Mouse (Mus musculus) cerebellum, postnatal 4 days (tissue): Measurements from ENCODE around the gene Hephl1.

Experiments
- DNase-seq, 2 experiments: peaks; one replicate each; pipeline ENCODE4 v3.0.0; 2022; ENCODE audit warnings: low spot score in 2 of 2, mixed read lengths in 1 of 2

The Hephl1 gene

GRCm38 (mm10) chr9:15060026-15060425 lies 51.9 kb downstream of the Hephl1 start:
- no peak for DNase-seq

GRCm38 (mm10) chr9:15045740-15046139 lies 66.2 kb downstream of the Hephl1 start:
- DNase-seq: no peak

- DNase-seq: peak; percentile 36 to 73
Observed at GRCm38 (mm10) chr9:15045084-15045669, 66.7 kb downstream of the Hephl1 start, which contains the start of gene Panx1. Panx1 (minus strand) TSS chr9:15045478.

GRCm38 (mm10) chr9:15044391-15045083 lies 67.4 kb downstream of the Hephl1 start:
- no peak for DNase-seq

GRCm38 (mm10) chr9:15041556-15041955 lies 70.4 kb downstream of the Hephl1 start:
- DNase-seq: no peak

GRCm38 (mm10) chr9:15039848-15040247 lies 72.1 kb downstream of the Hephl1 start:
- DNase-seq: no peak

GRCm38 (mm10) chr9:15037704-15038103 lies 74.2 kb downstream of the Hephl1 start:
- no peak for DNase-seq

GRCm38 (mm10) chr9:15037237-15037636 lies 74.7 kb downstream of the Hephl1 start:
- no peak for DNase-seq

GRCm38 (mm10) chr9:15036807-15037206 lies 75.1 kb downstream of the Hephl1 start:
- no peak for DNase-seq

- no peak for DNase-seq
Observed at GRCm38 (mm10) chr9:15036405-15036804, 75.5 kb downstream of the Hephl1 start.

- DNase-seq: no peak
Observed at GRCm38 (mm10) chr9:15035979-15036378, 75.9 kb downstream of the Hephl1 start.

GRCm38 (mm10) chr9:15034546-15035273 lies 77.2 kb downstream of the Hephl1 start:
- DNase-seq: no peak

GRCm38 (mm10) chr9:15033568-15034160 lies 78.2 kb downstream of the Hephl1 start:
- DNase-seq: no peak

- no peak for DNase-seq
Observed at GRCm38 (mm10) chr9:15032797-15033196, 79.1 kb downstream of the Hephl1 start.

GRCm38 (mm10) chr9:15030771-15031170 lies 81.1 kb downstream of the Hephl1 start:
- DNase-seq: peak in 1 of 2 experiments; percentile 61

GRCm38 (mm10) chr9:15029025-15029727 lies 82.7 kb downstream of the Hephl1 start:
- peak in 1 of 2 experiments; percentile 47 for DNase-seq

- DNase-seq: no peak
Observed at GRCm38 (mm10) chr9:15027725-15028124, 84.2 kb downstream of the Hephl1 start.

- DNase-seq: no peak
Observed at GRCm38 (mm10) chr9:15023049-15023448, 88.9 kb downstream of the Hephl1 start.

- DNase-seq: no peak
Observed at GRCm38 (mm10) chr9:15021156-15021555, 90.8 kb downstream of the Hephl1 start.

- DNase-seq: no peak
Observed at GRCm38 (mm10) chr9:15020561-15021080, 91.3 kb downstream of the Hephl1 start.

GRCm38 (mm10) chr9:15018756-15019131 lies 93.2 kb downstream of the Hephl1 start:
- no peak for DNase-seq
